8 mouse cellular contexts compared by ENCODE assay signal in genomic region chr2:118659998-118660452, GRCm38 (mm10). TPM values are rescaled to one million over a fixed set of nuclear protein-coding genes. Genes with fewer than 3 reads are reported as not detected.
DNase-seq lines count a peak whose midpoint lies in the region; ATAC-seq and TF ChIP-seq lines count a peak whose summit lies in the region.

No protein-coding gene starts in this region.

- TF ChIP-seq POLR2A in small intestine, adult 2 months (IDR thresholded peaks at IDR 0.05; ENCODE audit: low read depth, low read length) = no peak

- no peak overlapping the region for H3K9ac ChIP-seq in lung, postnatal 0 days (replicated peaks; ENCODE audit: low read depth)

- peak overlapping the region; percentile 87 for H3K27ac ChIP-seq in heart, embryonic 10.5 days
- H3K27ac ChIP-seq in lung, postnatal 0 days (ENCODE audit: low read length) = no peak overlapping the region
- H3K27ac ChIP-seq in small intestine, adult 2 months (ENCODE audit: insufficient read depth, low read depth, low read length) = no peak overlapping the region

- TF ChIP-seq EP300 in lung, postnatal 0 days (IDR thresholded peaks at IDR 0.05) = no peak

- under 1% methylated on average over 4 of the region's 4 CpGs for WGBS in heart, embryonic 10.5 days
- WGBS in lung, postnatal 0 days = 0% methylated on average over 4 of the region's 4 CpGs
- WGBS in small intestine, adult 2 months = 3% methylated on average over 4 of the region's 4 CpGs

- DNase-seq in A20 (ENCODE audit: low read depth, low spot score) = peak; percentile 67
- peak; percentile 75 for DNase-seq in ES-CJ7 (ENCODE audit: low read depth, low spot score)
- DNase-seq in heart, embryonic 10.5 days (ENCODE audit: low spot score) = peak; percentile 92
- peak; percentile 56 for DNase-seq in kidney, postnatal 10 days
- DNase-seq in lung, postnatal 0 days (ENCODE audit: low spot score) = peak; percentile 53
- DNase-seq in gastrocnemius, postnatal 36 days = no peak

- peak; percentile 61 for ATAC-seq in common myeloid progenitor, adult 5-6 weeks (replicated peaks; ENCODE audit: low read depth, poor library complexity, severe bottlenecking)
- peak; percentile 32 for ATAC-seq in lung, postnatal 0 days

- peak overlapping the region; percentile 59 for H3K4me3 ChIP-seq in heart, embryonic 10.5 days
- H3K4me3 ChIP-seq in lung, postnatal 0 days (ENCODE audit: low read depth, low read length) = peak overlapping the region; percentile 28
- peak overlapping the region; percentile 58 for H3K4me3 ChIP-seq in small intestine, adult 2 months (ENCODE audit: low read depth, low read length)

- peaks cover 33% of the 10 kb centered on the region for H3K27me3 ChIP-seq in heart, embryonic 10.5 days (ENCODE audit: insufficient read depth, poor library complexity, severe bottlenecking)
- H3K27me3 ChIP-seq in lung, postnatal 0 days (replicated peaks; ENCODE audit: insufficient read depth, low read length) = no peaks in the 10 kb centered on the region
- H3K27me3 ChIP-seq in small intestine, adult 2 months (ENCODE audit: control insufficient read depth, insufficient read depth, low read length) = no peaks in the 10 kb centered on the region

- no peaks in the 10 kb centered on the region for H3K9me3 ChIP-seq in heart, embryonic 10.5 days
- no peaks in the 10 kb centered on the region for H3K9me3 ChIP-seq in lung, postnatal 0 days (ENCODE audit: low read length)

- H3K4me2 ChIP-seq in lung, postnatal 0 days (replicated peaks; ENCODE audit: low read depth, low read length) = peak overlapping the region; percentile 49

- TF ChIP-seq CTCF in lung, postnatal 0 days (IDR thresholded peaks at IDR 0.05) = no peak
- no peak for TF ChIP-seq CTCF in small intestine, adult 2 months (IDR thresholded peaks at IDR 0.05; ENCODE audit: extremely low read depth, insufficient read length, insufficient replicate concordance, low read depth, low read length)

- peaks cover 60% of the 10 kb centered on the region for H3K4me1 ChIP-seq in heart, embryonic 10.5 days
- peaks cover 27% of the 10 kb centered on the region; the same call in 1 of the 2 replicates for H3K4me1 ChIP-seq in lung, postnatal 0 days (ENCODE audit: insufficient read depth, low read depth, low read length)
- peaks cover 53% of the 10 kb centered on the region for H3K4me1 ChIP-seq in small intestine, adult 2 months (ENCODE audit: control insufficient read depth, insufficient read depth, insufficient read length, low read length)

- no peaks in the 10 kb centered on the region for H3K36me3 ChIP-seq in heart, embryonic 10.5 days
- no peaks in the 10 kb centered on the region for H3K36me3 ChIP-seq in lung, postnatal 0 days (ENCODE audit: insufficient read depth, low read length)
- no peaks in the 10 kb centered on the region for H3K36me3 ChIP-seq in small intestine, adult 2 months (ENCODE audit: control insufficient read depth, insufficient read depth, low read length)

- intact Hi-C loops in gastrocnemius, postnatal 36 days (cut with DNase I) = no loop called here

RNA-seq across cellular contexts. Expression of gene Pak6, which starts 3.1 kb away (rescaled TPM):
- 1.1 and 1.7 TPM in 2 replicates for total RNA-seq in common myeloid progenitor, adult 5-6 weeks (2017)
- 1.7 and 4.1 TPM in 2 replicates for polyA plus RNA-seq in heart, embryonic 10.5 days (2016; fragmentation: Nextera tagmentation; extraction: Ambion mirVana)
- 1.1 and 2.0 TPM in 2 replicates for polyA plus RNA-seq in lung, postnatal 0 days (2015; fragmentation: Nextera tagmentation; extraction: Ambion mirVana)
- polyA plus RNA-seq in small intestine, adult 2 months (2012; rRNA removed) = 1.8 and 2.0 TPM in 2 replicates
- under 1 TPM; 0.20 to 0.31 TPM for total RNA-seq in gastrocnemius, postnatal 36 days (2021)

RNA-seq across cellular contexts. Expression of gene Ankrd63, which starts 43.7 kb away (rescaled TPM):
- total RNA-seq in common myeloid progenitor, adult 5-6 weeks (2017) = 0.09 and 0.19 TPM in 2 replicates
- 0.16 and 0.63 TPM in 2 replicates for polyA plus RNA-seq in heart, embryonic 10.5 days (2016; fragmentation: Nextera tagmentation; extraction: Ambion mirVana)
- 0.02 and 0.05 TPM in 2 replicates for polyA plus RNA-seq in lung, postnatal 0 days (2015; fragmentation: Nextera tagmentation; extraction: Ambion mirVana)
- polyA plus RNA-seq in small intestine, adult 2 months (2012; rRNA removed) = 0.13 and 1.4 TPM in 2 replicates
- total RNA-seq in gastrocnemius, postnatal 36 days (2021) = not detected

Comparison
In these comparisons a context has a peak if more than half of its experiments do, and no peak if none do; other contexts are left out.
1. DNase-seq: peak in A20 (single experiment), ES-CJ7 (single experiment), heart, embryonic 10.5 days (single experiment), kidney, postnatal 10 days (single experiment) and lung, postnatal 0 days (single experiment); none in gastrocnemius, postnatal 36 days (0 of 2).
2. Peak in every context shown above with its lines, with median percentiles within 50 percentile points of each other: H3K4me3 ChIP-seq.